Mouse (Mus musculus) midbrain, embryonic 15.5 days (tissue): ENCODE measurements around the gene Amer3. TPM values are rescaled to one million over a fixed set of nuclear protein-coding genes. Genes with fewer than 3 reads are reported as not detected.

Experiments used
- ATAC-seq: fragments of 200-750 bp; cut with Nextera tagmentation; replicated peaks from 2 replicates; pipeline ENCODE4 v1.8.0; 2017; ENCODE audit warnings: moderate TSS enrichment
- H3K27ac ChIP-seq: fragments of 300-500 bp; sonication (generic); 2 replicates; pipeline ENCODE4 v1.5.1; 2015; ENCODE audit warnings: mild to moderate bottlenecking, inconsistent platforms
- H3K27me3 ChIP-seq: fragments of 300-500 bp; sonication (generic); replicated peaks from 2 replicates; pipeline ENCODE4 v1.6.1; 2015; ENCODE audit warnings: inconsistent platforms
- H3K36me3 ChIP-seq: fragments of 300-500 bp; sonication (generic); replicated peaks from 2 replicates; pipeline ENCODE4 v1.6.1; 2015; ENCODE audit warnings: inconsistent platforms
- H3K4me1 ChIP-seq: fragments of 300-500 bp; sonication (generic); 2 replicates; pipeline ENCODE4 v1.6.1; 2015; ENCODE audit warnings: inconsistent platforms
- H3K4me2 ChIP-seq: fragments of 300-500 bp; sonication (generic); 2 replicates; pipeline ENCODE4 v1.6.1; 2015; ENCODE audit warnings: inconsistent platforms, mild to moderate bottlenecking, moderate library complexity
- H3K4me3 ChIP-seq: fragments of 300-500 bp; sonication (generic); 2 replicates; pipeline ENCODE4 v1.5.1; 2015; ENCODE audit warnings: mild to moderate bottlenecking, inconsistent platforms
- H3K9ac ChIP-seq: fragments of 300-500 bp; sonication (generic); 2 replicates; pipeline ENCODE4 v1.6.1; 2015; ENCODE audit warnings: mild to moderate bottlenecking, inconsistent platforms
- H3K9me3 ChIP-seq: fragments of 300-500 bp; sonication (generic); 2 replicates; pipeline ENCODE4 v1.6.1; 2016; ENCODE audit warnings: inconsistent platforms
- WGBS: fragments of 180-500 bp; shearing (Covaris S2); methylation state at CpG from one replicate; pipeline ENCODE4 v1.1.7; 2015; ENCODE audit warnings: mixed read lengths; 5-methylcytosine and 5-hydroxymethylcytosine counted together
- polyA plus RNA-seq: library from polyadenylated mRNA; unstranded; fragments of >200 nt; fragmentation: Nextera tagmentation; extraction: Ambion mirVana; gene quantifications from 2 replicates; pipeline ENCODE4 v1.2.1, GENCODE M21; 2015

Amer3 gene
- polyA plus RNA-seq, 1 experiment from 2014 or later, result 38.8 TPM

DNA sequence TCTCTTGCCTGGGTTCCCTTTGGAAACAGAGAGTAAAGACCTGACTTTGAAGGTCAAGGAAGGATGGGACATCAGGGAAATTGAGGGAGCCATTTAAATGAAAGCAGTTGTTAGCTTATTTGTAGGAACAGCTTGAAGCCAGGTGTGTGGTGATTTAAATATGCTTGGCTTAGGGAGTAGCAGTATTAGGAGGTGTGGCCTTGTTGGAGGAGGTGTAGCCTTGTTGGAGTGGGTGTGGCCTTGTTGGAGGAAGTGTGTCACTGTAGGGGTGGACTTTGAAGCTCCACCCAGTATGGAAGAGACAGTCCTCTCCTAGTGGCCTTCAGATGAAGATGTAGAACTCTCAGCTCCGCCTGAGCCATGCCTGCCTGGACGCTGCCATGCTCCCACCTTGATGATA lies 9.6 kb upstream of the Amer3 start:
- 93% methylated on average over 2 of the region's 2 CpGs for WGBS
- no peaks in the 10 kb centered on the region for H3K9me3 ChIP-seq

GRCm38 (mm10) chr1:34571431-34571830 lies 8.0 kb upstream of the Amer3 start:
- Histone ChIP-seq H3K4me2 (no peak overlapping the region), H3K9ac (no peak overlapping the region), H3K4me1 (no peaks in the 10 kb centered on the region), H3K4me3 (no peak overlapping the region), H3K27ac (no peak overlapping the region), H3K27me3 (no peaks in the 10 kb centered on the region), H3K9me3 (no peaks in the 10 kb centered on the region), H3K36me3 (no peaks in the 10 kb centered on the region)
- ATAC-seq, result no peak
- 64% methylated on average over 6 of the region's 6 CpGs for WGBS

More for the DNA sequence above, 9.6 kb upstream of the Amer3 start:
- no peaks in the 10 kb centered on the region for H3K27me3 ChIP-seq
- no peaks in the 10 kb centered on the region for H3K4me1 ChIP-seq
- H3K36me3 ChIP-seq, result no peaks in the 10 kb centered on the region
- no peak overlapping the region for H3K4me2 ChIP-seq
- no peak overlapping the region for H3K4me3 ChIP-seq
- no peak for ATAC-seq
- H3K27ac ChIP-seq, result no peak overlapping the region
- no peak overlapping the region for H3K9ac ChIP-seq

- 72% methylated on average over 6 of the region's 6 CpGs for WGBS
- no peak for ATAC-seq
- no peak overlapping the region for H3K4me2 ChIP-seq
These were observed 6.2 kb upstream of the Amer3 start for GRCm38 (mm10) chr1:34573221-34573620.

GRCm38 (mm10) chr1:34579782-34580356 lies 412 bp downstream of the Amer3 start:
- under 1% methylated on average over 18 of the region's 18 CpGs for WGBS
- ATAC-seq, result peak; percentile 82

More at GRCm38 (mm10) chr1:34573221-34573620, 6.2 kb upstream of the Amer3 start:
- no peak overlapping the region for H3K4me3 ChIP-seq
- no peaks in the 10 kb centered on the region for H3K36me3 ChIP-seq
- H3K27me3 ChIP-seq, result peaks cover 6% of the 10 kb centered on the region; the same call in 1 of the 2 replicates
- no peak overlapping the region for H3K27ac ChIP-seq
- no peaks in the 10 kb centered on the region for H3K4me1 ChIP-seq
- H3K9ac ChIP-seq, result no peak overlapping the region
- no peaks in the 10 kb centered on the region for H3K9me3 ChIP-seq

GRCm38 (mm10) chr1:34582218-34582617 lies 2.8 kb downstream of the Amer3 start:
- WGBS, result 61% methylated on average over 6 of the region's 6 CpGs
- Histone ChIP-seq H3K27ac (no peak overlapping the region), H3K9ac (no peak overlapping the region), H3K9me3 (no peaks in the 10 kb centered on the region), H3K36me3 (peaks cover 6% of the 10 kb centered on the region; the same call in 1 of the 2 replicates), H3K4me1 (peaks cover 45% of the 10 kb centered on the region), H3K27me3 (peaks cover 3% of the 10 kb centered on the region; the same call in 1 of the 2 replicates), H3K4me3 (no peak overlapping the region), H3K4me2 (peak overlapping the region; percentile 18)
- no peak for ATAC-seq

More at GRCm38 (mm10) chr1:34579782-34580356, 412 bp downstream of the Amer3 start:
- Histone ChIP-seq H3K27ac (peak overlapping the region; percentile 90), H3K36me3 (no peaks in the 10 kb centered on the region), H3K4me2 (peak overlapping the region; percentile 92), H3K9me3 (no peaks in the 10 kb centered on the region), H3K4me3 (peak overlapping the region; percentile 64), H3K9ac (peak overlapping the region; percentile 84), H3K4me1 (peaks cover 45% of the 10 kb centered on the region), H3K27me3 (peaks cover 6% of the 10 kb centered on the region; the same call in 1 of the 2 replicates)

DNA sequence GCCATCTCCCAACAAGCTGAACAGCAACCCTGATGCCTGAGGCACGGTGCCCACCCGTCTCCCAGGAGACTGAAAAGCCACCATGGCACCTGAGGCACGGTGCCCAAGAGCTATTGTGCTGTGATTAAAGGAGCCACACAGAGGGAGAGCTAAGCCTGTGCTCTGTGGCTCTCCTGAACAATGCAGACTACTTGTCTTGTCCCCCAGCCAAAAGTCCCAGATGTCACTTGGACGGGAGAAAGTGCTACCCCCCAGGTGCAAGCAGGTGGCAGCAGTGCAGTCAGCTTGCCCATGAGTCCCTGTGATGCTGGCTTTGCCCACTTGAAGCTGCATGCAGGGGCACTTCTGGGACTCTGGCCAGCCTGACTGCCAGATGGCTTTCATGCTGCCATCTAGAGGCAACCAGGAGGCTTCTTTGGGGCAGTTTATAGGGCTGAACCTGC lies 4.4 kb downstream of the Amer3 start:
- Histone ChIP-seq H3K4me3 (no peak overlapping the region), H3K4me1 (peaks cover 38% of the 10 kb centered on the region), H3K36me3 (peaks cover 22% of the 10 kb centered on the region), H3K27ac (no peak overlapping the region), H3K9ac (no peak overlapping the region), H3K9me3 (no peaks in the 10 kb centered on the region), H3K4me2 (no peak overlapping the region), H3K27me3 (no peaks in the 10 kb centered on the region)
- WGBS, result 8% methylated on average over 4 of the region's 4 CpGs
- ATAC-seq, result peak; percentile 43

- Histone ChIP-seq H3K4me1 (peaks cover 37% of the 10 kb centered on the region), H3K27me3 (no peaks in the 10 kb centered on the region), H3K4me3 (no peak overlapping the region), H3K9me3 (no peaks in the 10 kb centered on the region), H3K9ac (no peak overlapping the region), H3K27ac (no peak overlapping the region), H3K4me2 (no peak overlapping the region), H3K36me3 (peaks cover 31% of the 10 kb centered on the region)
- ATAC-seq, result no peak
- WGBS, result 84% methylated on average over 4 of the region's 4 CpGs
These were observed 5.3 kb downstream of the Amer3 start for GRCm38 (mm10) chr1:34584736-34585135.

DNA sequence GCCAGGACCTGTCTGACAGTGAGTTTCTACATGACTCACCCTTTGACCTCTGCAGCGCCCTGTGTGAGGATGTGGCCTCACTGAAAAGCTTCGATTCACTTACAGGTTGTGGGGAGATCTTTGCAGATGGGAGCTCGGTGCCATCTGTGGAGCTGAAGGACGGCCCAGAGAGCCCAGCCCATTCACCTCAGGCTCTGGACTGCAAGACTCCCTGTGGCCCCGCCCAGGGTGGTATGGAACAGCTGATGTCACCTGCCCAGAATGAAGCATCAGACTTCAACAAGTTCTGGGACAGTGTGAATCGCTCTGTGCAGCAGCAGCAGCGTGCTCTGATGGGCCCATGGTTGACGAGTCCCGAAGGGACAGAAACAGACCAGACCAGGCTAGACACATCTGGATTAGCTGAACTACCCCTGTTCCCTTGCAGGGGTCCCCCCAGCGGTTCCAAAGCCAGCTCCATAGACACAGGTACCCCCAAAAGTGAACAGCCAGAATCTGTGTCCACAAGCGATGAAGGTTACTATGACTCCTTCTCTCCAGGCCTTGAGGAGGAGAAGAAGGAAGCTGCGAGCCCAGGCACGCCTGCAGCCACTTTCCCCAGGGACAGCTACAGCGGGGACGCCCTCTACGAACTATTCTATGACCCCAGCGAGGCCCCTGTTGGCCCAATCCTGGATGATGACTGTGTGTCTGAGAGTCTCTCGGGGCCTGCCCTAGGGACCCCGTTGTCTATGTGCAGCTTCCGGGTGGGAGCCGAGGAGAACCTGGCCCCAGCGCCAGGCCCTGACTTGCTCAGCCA lies 8.0 kb downstream of the Amer3 start:
- Histone ChIP-seq H3K27ac (no peak overlapping the region), H3K4me1 (peaks cover 18% of the 10 kb centered on the region), H3K27me3 (no peaks in the 10 kb centered on the region), H3K4me2 (no peak overlapping the region), H3K9ac (no peak overlapping the region), H3K36me3 (peaks cover 44% of the 10 kb centered on the region), H3K4me3 (no peak overlapping the region), H3K9me3 (no peaks in the 10 kb centered on the region)
- ATAC-seq, result no peak
- WGBS, result 86% methylated on average over 22 of the region's 22 CpGs

GRCm38 (mm10) chr1:34600000-34600399 lies 20.5 kb downstream of the Amer3 start:
- peaks cover 6% of the 10 kb centered on the region; the same call in 1 of the 2 replicates for H3K36me3 ChIP-seq
- ATAC-seq, result no peak
- H3K4me3 ChIP-seq, result no peak overlapping the region
- H3K4me2 ChIP-seq, result no peak overlapping the region
- H3K9me3 ChIP-seq, result 0 out of 2 replicates have a peak, but pooled peaks cover 3% of the 10 kb centered on the region
- WGBS, result 74% methylated on average over 15 of the region's 15 CpGs
- H3K27me3 ChIP-seq, result no peaks in the 10 kb centered on the region
- no peaks in the 10 kb centered on the region for H3K4me1 ChIP-seq
- no peak overlapping the region for H3K9ac ChIP-seq
- H3K27ac ChIP-seq, result no peak overlapping the region

DNA sequence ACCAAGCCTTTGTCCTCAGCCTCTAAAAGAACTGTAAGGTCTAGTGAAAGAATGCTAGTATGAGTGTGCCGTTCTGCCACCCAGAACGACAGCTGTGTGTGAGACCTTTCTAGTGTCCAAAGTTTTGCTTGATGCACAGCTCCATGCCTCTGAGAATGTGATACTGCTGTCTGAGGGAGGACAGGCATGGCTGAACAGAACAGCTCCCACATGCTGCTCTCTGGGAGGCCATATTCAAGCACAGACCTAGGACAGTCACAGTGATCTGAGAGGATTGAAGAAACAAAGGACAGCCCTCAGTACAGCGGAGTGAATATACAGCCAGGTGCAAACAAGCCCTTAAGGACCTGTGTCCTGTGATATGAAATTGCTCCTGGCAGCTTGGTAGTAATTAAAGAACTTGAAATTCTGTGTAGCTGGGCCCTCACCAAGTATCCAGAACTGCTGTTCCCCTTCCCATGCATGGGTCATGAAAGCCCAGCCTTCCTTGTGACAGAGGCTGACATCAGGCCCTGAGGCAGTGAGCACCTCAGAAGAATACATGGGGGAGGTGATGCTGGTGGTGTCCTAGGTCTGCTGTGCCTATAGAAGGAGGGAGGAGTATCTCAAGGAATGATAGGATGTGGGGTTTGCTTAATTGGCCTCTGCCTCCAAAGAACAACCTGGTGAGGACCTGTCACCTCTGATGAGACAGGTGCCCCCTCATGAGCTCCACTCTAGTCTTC lies 22.0 kb downstream of the Amer3 start:
- no peak for ATAC-seq
- H3K27ac ChIP-seq, result no peak overlapping the region

DNA sequence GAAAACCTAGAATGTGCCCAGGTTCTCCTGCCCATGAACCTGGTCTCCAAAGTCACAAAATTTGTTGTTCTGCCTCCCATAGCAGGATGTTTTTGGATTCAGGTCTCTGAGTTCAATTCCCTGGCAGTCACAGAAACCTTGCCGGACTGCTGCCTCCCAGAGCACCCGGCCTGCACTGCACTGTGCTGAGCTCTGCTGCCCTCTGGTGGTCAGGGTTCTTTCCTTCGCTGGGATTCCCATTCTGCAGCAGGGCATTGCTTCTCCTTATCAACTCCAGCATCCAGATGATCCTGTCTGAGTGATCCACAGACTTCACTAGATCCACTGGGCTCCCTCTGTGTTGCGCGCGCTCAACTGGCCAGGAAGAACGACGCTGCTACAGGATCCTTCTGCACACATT lies 22.9 kb downstream of the Amer3 start:
- WGBS, result 20% methylated on average over 8 of the region's 8 CpGs
- no peak overlapping the region for H3K9ac ChIP-seq
- ATAC-seq, result peak; percentile 89
- H3K4me3 ChIP-seq, result no peak overlapping the region
- no peak overlapping the region for H3K27ac ChIP-seq
- H3K27me3 ChIP-seq, result no peaks in the 10 kb centered on the region
- no peaks in the 10 kb centered on the region for H3K4me1 ChIP-seq
- H3K4me2 ChIP-seq, result no peak overlapping the region
- H3K9me3 ChIP-seq, result no peaks in the 10 kb centered on the region
- no peaks in the 10 kb centered on the region for H3K36me3 ChIP-seq

More for the DNA sequence above, 22.0 kb downstream of the Amer3 start:
- H3K4me2 ChIP-seq, result no peak overlapping the region
- H3K9me3 ChIP-seq, result no peaks in the 10 kb centered on the region
- WGBS, result 83% methylated on average over 3 of the region's 3 CpGs
- H3K9ac ChIP-seq, result no peak overlapping the region
- no peaks in the 10 kb centered on the region for H3K4me1 ChIP-seq
- no peaks in the 10 kb centered on the region for H3K36me3 ChIP-seq
- no peak overlapping the region for H3K4me3 ChIP-seq
- no peaks in the 10 kb centered on the region for H3K27me3 ChIP-seq

DNA sequence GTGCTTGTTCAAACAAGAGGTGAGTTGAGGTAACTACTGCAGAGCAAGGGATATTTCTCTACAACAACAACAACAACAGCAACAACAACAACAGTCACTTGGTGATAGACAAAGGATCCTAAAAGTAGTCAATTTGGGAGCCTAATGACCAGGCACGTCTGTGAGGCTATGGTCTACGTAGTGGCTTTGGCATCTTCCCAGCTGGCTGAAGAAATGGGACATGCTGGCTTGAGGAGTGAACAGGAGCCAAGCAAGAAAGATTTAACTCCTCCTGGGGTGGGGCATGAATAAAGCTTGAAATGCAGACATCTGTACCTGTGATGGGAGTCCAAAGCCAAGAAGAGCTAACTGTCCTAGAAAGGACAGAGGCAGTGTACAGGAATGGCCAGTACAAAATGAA lies 34.3 kb downstream of the Amer3 start:
- Histone ChIP-seq H3K4me3 (no peak overlapping the region), H3K36me3 (no peaks in the 10 kb centered on the region), H3K4me1 (no peaks in the 10 kb centered on the region), H3K27me3 (no peaks in the 10 kb centered on the region), H3K27ac (no peak overlapping the region), H3K9me3 (no peaks in the 10 kb centered on the region), H3K9ac (no peak overlapping the region), H3K4me2 (no peak overlapping the region)
- no peak for ATAC-seq
- 77% methylated on average over 2 of the region's 2 CpGs for WGBS
